Mouse (Mus musculus) E14TG2a.4 (cell line): Measurements from ENCODE around the gene Mpp1.
A peak's percentile ranks its signal among the peaks of the same experiment; 100 is the strongest.

Experiments
- H3K27me3 ChIP-seq: 2 replicates; pipeline ENCODE4 v1.6.1; 2014; ENCODE audit warnings: low read length, control low read depth; ENCODE audit not compliant: insufficient read depth
- H3K36me3 ChIP-seq: 2 replicates; pipeline ENCODE4 v1.6.1; 2014; ENCODE audit warnings: low read length, control low read depth; ENCODE audit not compliant: insufficient read depth
- H3K4me1 ChIP-seq: replicated peaks from 2 replicates; pipeline ENCODE4 v1.6.1; 2014; ENCODE audit warnings: low read depth, low read length, control low read depth
- H3K4me3 ChIP-seq: replicated peaks from 2 replicates; pipeline ENCODE4 v1.5.1; 2014; ENCODE audit warnings: mild to moderate bottlenecking, low read length
- H3K9me3 ChIP-seq: 2 replicates; pipeline ENCODE4 v1.6.1; 2014; ENCODE audit warnings: low read length, control low read depth
- CTCF ChIP-seq: conservative IDR thresholded peaks from 2 replicates; pipeline ENCODE4 v1.5.1; 2014; ENCODE audit warnings: low read length
- NANOG ChIP-seq: IDR thresholded peaks from 2 replicates; pipeline ENCODE4 v1.6.1; 2014; ENCODE audit warnings: borderline replicate concordance, low read length, mixed read lengths
- POU5F1 ChIP-seq: IDR thresholded peaks from 2 replicates; pipeline ENCODE4 v1.6.1; 2014; ENCODE audit warnings: low read length, borderline replicate concordance

Gene Mpp1

GRCm38 (mm10) chrX:75137729-75138128 is 6.9 kb upstream of the Mpp1 start:
- Histone ChIP-seq H3K4me1 (no peaks in the 10 kb centered on the region), H3K36me3 (no peaks in the 10 kb centered on the region), H3K4me3 (no peak overlapping the region), H3K9me3 (no peaks in the 10 kb centered on the region), H3K27me3 (no peaks in the 10 kb centered on the region)
- TF ChIP-seq CTCF (no peak), POU5F1 (no peak), NANOG (no peak)

GRCm38 (mm10) chrX:75136938-75137337 is 6.1 kb upstream of the Mpp1 start:
- TF ChIP-seq POU5F1 (no peak), NANOG (no peak)
- Histone ChIP-seq H3K36me3 (no peaks in the 10 kb centered on the region), H3K27me3 (no peaks in the 10 kb centered on the region), H3K4me1 (no peaks in the 10 kb centered on the region), H3K9me3 (no peaks in the 10 kb centered on the region), H3K4me3 (no peak overlapping the region)

- no peak overlapping the region for H3K4me3 ChIP-seq
These were observed 1.3 kb downstream of the Mpp1 start for GRCm38 (mm10) chrX:75129474-75129873.

GRCm38 (mm10) chrX:75128333-75128980 is 2.4 kb downstream of the Mpp1 start:
- Histone ChIP-seq H3K9me3 (no peaks in the 10 kb centered on the region), H3K27me3 (no peaks in the 10 kb centered on the region), H3K4me1 (peaks cover 18% of the 10 kb centered on the region), H3K36me3 (peaks cover 8% of the 10 kb centered on the region), H3K4me3 (no peak overlapping the region)
- TF ChIP-seq CTCF = no peak
- TF ChIP-seq NANOG = no peak
- no peak for TF ChIP-seq POU5F1

More at GRCm38 (mm10) chrX:75129474-75129873, 1.3 kb downstream of the Mpp1 start:
- Histone ChIP-seq H3K27me3 (no peaks in the 10 kb centered on the region), H3K4me1 (peaks cover 18% of the 10 kb centered on the region), H3K9me3 (no peaks in the 10 kb centered on the region), H3K36me3 (0 out of 2 replicates have a peak, but pooled peaks cover 5% of the 10 kb centered on the region)
- no peak for TF ChIP-seq CTCF
- TF ChIP-seq POU5F1 = no peak
- no peak for TF ChIP-seq NANOG

- H3K4me1 ChIP-seq = peaks cover 18% of the 10 kb centered on the region
- H3K4me3 ChIP-seq = no peak overlapping the region
- TF ChIP-seq NANOG (no peak), POU5F1 (no peak), CTCF (no peak)
- no peaks in the 10 kb centered on the region for H3K9me3 ChIP-seq
- no peaks in the 10 kb centered on the region for H3K27me3 ChIP-seq
- H3K36me3 ChIP-seq = peaks cover 17% of the 10 kb centered on the region
These were observed 3.9 kb downstream of the Mpp1 start for GRCm38 (mm10) chrX:75126893-75127292.

GRCm38 (mm10) chrX:75125606-75126005 is 5.2 kb downstream of the Mpp1 start:
- Histone ChIP-seq H3K9me3 (no peaks in the 10 kb centered on the region), H3K27me3 (no peaks in the 10 kb centered on the region), H3K36me3 (peaks cover 19% of the 10 kb centered on the region), H3K4me3 (no peak overlapping the region), H3K4me1 (peaks cover 18% of the 10 kb centered on the region)
- TF ChIP-seq NANOG = no peak
- no peak for TF ChIP-seq POU5F1
- TF ChIP-seq CTCF = no peak

GRCm38 (mm10) chrX:75115550-75115949 is 15.3 kb downstream of the Mpp1 start:
- no peaks in the 10 kb centered on the region for H3K27me3 ChIP-seq
- TF ChIP-seq POU5F1 = no peak
- TF ChIP-seq CTCF = no peak
- no peak for TF ChIP-seq NANOG
- peaks cover 52% of the 10 kb centered on the region for H3K36me3 ChIP-seq
- no peaks in the 10 kb centered on the region for H3K9me3 ChIP-seq
- H3K4me1 ChIP-seq = no peaks in the 10 kb centered on the region
- H3K4me3 ChIP-seq = no peak overlapping the region

GRCm38 (mm10) chrX:75102293-75102692 is 28.5 kb downstream of the Mpp1 start:
- H3K9me3 ChIP-seq = no peaks in the 10 kb centered on the region
- H3K4me1 ChIP-seq = peaks cover 39% of the 10 kb centered on the region
- peak overlapping the region; percentile 66 for H3K4me3 ChIP-seq
- peaks cover 89% of the 10 kb centered on the region for H3K36me3 ChIP-seq
- H3K27me3 ChIP-seq = no peaks in the 10 kb centered on the region
- no peak for TF ChIP-seq POU5F1

- Histone ChIP-seq H3K9me3 (no peaks in the 10 kb centered on the region), H3K4me3 (peak overlapping the region; percentile 90), H3K27me3 (no peaks in the 10 kb centered on the region), H3K4me1 (peaks cover 21% of the 10 kb centered on the region), H3K36me3 (peaks cover 60% of the 10 kb centered on the region)
- TF ChIP-seq POU5F1 = no peak
- TF ChIP-seq NANOG = no peak
- no peak for TF ChIP-seq CTCF
These were observed 32.0 kb downstream of the Mpp1 start for GRCm38 (mm10) chrX:75098799-75099198.
